Mouse (Mus musculus): ENCODE measurements around the gene Cd177. TPM values are rescaled to one million over a fixed set of nuclear protein-coding genes. Genes with fewer than 3 reads are reported as not detected.

Cd177 gene
- polyA plus RNA-seq, 1 experiment from 2014 or later, result 0.06 TPM

Other genes starting within 250 kb of the Cd177 start
- 0.37 and 0.40 TPM in 2 replicates for gene AC161166.1, start 247.9 kb downstream of the Cd177 start, polyA plus RNA-seq (2016; fragmentation: Nextera tagmentation; extraction: Ambion mirVana)
- gene Irgq, start 229.6 kb downstream of the Cd177 start, polyA plus RNA-seq (2016; fragmentation: Nextera tagmentation; extraction: Ambion mirVana), result 9.0 TPM in 2 replicates
- gene Pinlyp, start 214.2 kb downstream of the Cd177 start, polyA plus RNA-seq (2016; fragmentation: Nextera tagmentation; extraction: Ambion mirVana), result not detected in 2 replicates
- gene Xrcc1, start 214.0 kb downstream of the Cd177 start, polyA plus RNA-seq (2016; fragmentation: Nextera tagmentation; extraction: Ambion mirVana), result 70.5 and 71.7 TPM in 2 replicates
- 17.6 and 19.2 TPM in 2 replicates for gene Ethe1, start 172.8 kb downstream of the Cd177 start, polyA plus RNA-seq (2016; fragmentation: Nextera tagmentation; extraction: Ambion mirVana)
- 0.69 and 1.1 TPM in 2 replicates for gene Zfp575, start 172.7 kb downstream of the Cd177 start, polyA plus RNA-seq (2016; fragmentation: Nextera tagmentation; extraction: Ambion mirVana)
- not detected in 2 replicates for gene Phldb3, start 149.5 kb downstream of the Cd177 start, polyA plus RNA-seq (2016; fragmentation: Nextera tagmentation; extraction: Ambion mirVana)
- 0.10 and 0.15 TPM in 2 replicates for gene Lypd3, start 123.8 kb downstream of the Cd177 start, polyA plus RNA-seq (2016; fragmentation: Nextera tagmentation; extraction: Ambion mirVana)
- gene Tex101, start 83.6 kb downstream of the Cd177 start, polyA plus RNA-seq (2016; fragmentation: Nextera tagmentation; extraction: Ambion mirVana), result not detected in 2 replicates
- gene BC049730, start 51.1 kb downstream of the Cd177 start, polyA plus RNA-seq (2016; fragmentation: Nextera tagmentation; extraction: Ambion mirVana), result not detected in 2 replicates
- not detected in 2 replicates for gene Gm4763, start 33.4 kb downstream of the Cd177 start, polyA plus RNA-seq (2016; fragmentation: Nextera tagmentation; extraction: Ambion mirVana)
- gene Ceacam10, start 16.9 kb upstream of the Cd177 start, polyA plus RNA-seq (2016; fragmentation: Nextera tagmentation; extraction: Ambion mirVana), result not detected in 2 replicates
- 12.6 and 13.6 TPM in 2 replicates for gene Gm9844, start 101.9 kb upstream of the Cd177 start, polyA plus RNA-seq (2016; fragmentation: Nextera tagmentation; extraction: Ambion mirVana)
- not detected in 2 replicates for gene Lypd4, start 109.6 kb upstream of the Cd177 start, polyA plus RNA-seq (2016; fragmentation: Nextera tagmentation; extraction: Ambion mirVana)
- gene Dmrtc2, start 109.7 kb upstream of the Cd177 start, polyA plus RNA-seq (2016; fragmentation: Nextera tagmentation; extraction: Ambion mirVana), result not detected in 2 replicates
- 1,145 and 1,216 TPM in 2 replicates for gene Rps19, start 124.1 kb upstream of the Cd177 start, polyA plus RNA-seq (2016; fragmentation: Nextera tagmentation; extraction: Ambion mirVana)
- 0.15 TPM in 1 of 2 replicates, not detected in the other for gene Cd79a, start 137.1 kb upstream of the Cd177 start, polyA plus RNA-seq (2016; fragmentation: Nextera tagmentation; extraction: Ambion mirVana)
- gene Arhgef1, start 142.6 kb upstream of the Cd177 start, polyA plus RNA-seq (2016; fragmentation: Nextera tagmentation; extraction: Ambion mirVana), result 82.7 and 83.0 TPM in 2 replicates
- not detected in 2 replicates for gene Gm4881, start 184.2 kb upstream of the Cd177 start, polyA plus RNA-seq (2016; fragmentation: Nextera tagmentation; extraction: Ambion mirVana)
- 153 and 170 TPM in 2 replicates for gene Rabac1, start 212.4 kb upstream of the Cd177 start, polyA plus RNA-seq (2016; fragmentation: Nextera tagmentation; extraction: Ambion mirVana)
- 2.9 and 3.8 TPM in 2 replicates for gene Atp1a3, start 245.6 kb upstream of the Cd177 start, polyA plus RNA-seq (2016; fragmentation: Nextera tagmentation; extraction: Ambion mirVana)

Data from heart, embryonic 12.5 days (tissue).